Mouse (Mus musculus): ENCODE results near the gene Mcur1. TPM values are rescaled to one million over a fixed set of nuclear protein-coding genes. Genes with fewer than 3 reads are reported as not detected.
A peak's percentile ranks its signal among the peaks of the same experiment; 100 is the strongest.

Mcur1 gene
- polyA plus RNA-seq, 1 experiment from 2014 or later = 14.9 TPM

DNA sequence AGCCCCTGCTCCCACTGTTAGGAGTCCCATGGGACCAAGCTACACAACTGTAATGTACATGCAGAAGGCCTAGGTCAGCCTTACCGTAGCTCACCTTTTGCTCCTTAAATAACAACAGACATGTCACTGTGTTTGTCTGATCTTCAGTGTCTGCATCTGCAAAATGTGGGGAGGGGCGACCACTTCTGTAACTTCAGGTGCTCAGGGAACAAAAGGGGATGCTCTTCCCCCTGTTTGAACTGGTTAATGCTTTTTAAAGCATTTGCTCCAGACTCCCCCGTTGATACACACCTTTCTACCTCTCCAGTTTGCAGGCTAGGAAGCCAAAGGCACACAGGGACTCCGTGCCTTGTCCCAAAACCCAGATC, 59.5 kb downstream of the Mcur1 start:
- no peaks in the 10 kb centered on the region for H3K9me3 ChIP-seq (replicated peaks; ENCODE audit: control insufficient read depth, low read length)
- H3K4me3 ChIP-seq (ENCODE audit: low read depth, low read length) = no peak overlapping the region
- H3K36me3 ChIP-seq (replicated peaks; ENCODE audit: control insufficient read depth, insufficient read depth, low read depth, low read length) = no peaks in the 10 kb centered on the region
- ATAC-seq (replicated peaks; ENCODE audit: insufficient number of reproducible peaks, low FRiP score, low TSS enrichment, low read depth) (no peak), DNase-seq (ENCODE audit: low spot score) (no peak)
- no peak overlapping the region for H3K27ac ChIP-seq (replicated peaks; ENCODE audit: low read depth, low read length)
- H3K4me1 ChIP-seq (ENCODE audit: control insufficient read depth, insufficient read depth, low read length) = no peaks in the 10 kb centered on the region
- WGBS = 89% methylated on average over 4 of the region's 4 CpGs
- no peak overlapping the region for H3K9ac ChIP-seq (replicated peaks; ENCODE audit: low read length)
- no peaks in the 10 kb centered on the region for H3K27me3 ChIP-seq (ENCODE audit: control insufficient read depth, insufficient read depth, low read length)
- no peak overlapping the region for H3K4me2 ChIP-seq (ENCODE audit: low read depth, low read length)

DNA sequence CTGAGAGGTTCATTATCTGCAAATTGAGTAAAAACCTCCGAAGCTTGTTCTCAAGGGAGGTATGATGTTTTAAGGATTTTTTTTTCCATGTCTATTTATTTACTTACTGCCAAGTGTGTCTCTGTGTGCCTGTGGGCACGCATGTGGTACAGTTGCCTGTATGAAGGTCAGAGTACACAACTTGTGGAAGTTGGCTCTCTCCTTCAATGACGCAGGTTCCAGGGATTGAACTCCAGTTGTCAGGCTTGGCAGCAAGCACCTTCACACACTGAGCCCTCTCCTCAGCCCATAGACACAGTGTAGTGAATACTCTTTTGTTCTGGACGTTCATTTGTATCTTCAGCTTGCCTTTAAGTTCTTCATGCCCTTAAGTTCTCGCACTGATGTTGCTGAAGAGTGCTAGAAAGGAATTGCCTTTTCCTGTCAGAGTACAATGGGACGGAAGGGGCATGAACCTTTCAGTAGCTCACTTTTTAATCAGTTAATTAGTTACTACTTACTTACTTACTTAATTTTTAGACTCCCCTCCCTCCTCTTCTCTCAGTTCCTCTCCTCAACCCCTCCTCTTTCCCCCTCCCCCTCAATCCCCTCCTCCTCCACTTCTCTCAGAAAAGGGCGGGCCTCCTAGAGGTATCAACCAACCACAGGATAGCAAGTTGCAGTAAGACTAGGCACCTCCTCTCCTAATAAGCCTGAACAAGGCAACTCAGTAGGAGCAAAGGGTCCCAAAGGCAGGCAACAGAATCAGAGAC, 60.1 kb downstream of the Mcur1 start:
- H3K9me3 ChIP-seq (replicated peaks; ENCODE audit: control insufficient read depth, low read length) = no peaks in the 10 kb centered on the region
- H3K4me1 ChIP-seq (ENCODE audit: control insufficient read depth, insufficient read depth, low read length) = no peaks in the 10 kb centered on the region
- 77% methylated on average over 7 of the region's 7 CpGs for WGBS
- no peak overlapping the region for H3K4me3 ChIP-seq (ENCODE audit: low read depth, low read length)
- H3K27me3 ChIP-seq (ENCODE audit: control insufficient read depth, insufficient read depth, low read length) = no peaks in the 10 kb centered on the region
- no peak overlapping the region for H3K9ac ChIP-seq (replicated peaks; ENCODE audit: low read length)
- no peak overlapping the region for H3K27ac ChIP-seq (replicated peaks; ENCODE audit: low read depth, low read length)
- H3K4me2 ChIP-seq (ENCODE audit: low read depth, low read length) = no peak overlapping the region
- DNase-seq (ENCODE audit: low spot score) (no peak), ATAC-seq (replicated peaks; ENCODE audit: insufficient number of reproducible peaks, low FRiP score, low TSS enrichment, low read depth) (no peak)
- H3K36me3 ChIP-seq (replicated peaks; ENCODE audit: control insufficient read depth, insufficient read depth, low read depth, low read length) = no peaks in the 10 kb centered on the region

GRCm38 (mm10) chr13:43498849-43499248, 61.1 kb downstream of the Mcur1 start:
- H3K36me3 ChIP-seq (replicated peaks; ENCODE audit: control insufficient read depth, insufficient read depth, low read depth, low read length) = no peaks in the 10 kb centered on the region
- H3K27me3 ChIP-seq (ENCODE audit: control insufficient read depth, insufficient read depth, low read length) = no peaks in the 10 kb centered on the region
- no peak for ATAC-seq (replicated peaks; ENCODE audit: insufficient number of reproducible peaks, low FRiP score, low TSS enrichment, low read depth)
- no peak overlapping the region for H3K27ac ChIP-seq (replicated peaks; ENCODE audit: low read depth, low read length)
- no peaks in the 10 kb centered on the region for H3K9me3 ChIP-seq (replicated peaks; ENCODE audit: control insufficient read depth, low read length)
- H3K9ac ChIP-seq (replicated peaks; ENCODE audit: low read length) = no peak overlapping the region
- no peak for DNase-seq (ENCODE audit: low spot score)
- 78% methylated on average over 14 of the region's 14 CpGs for WGBS
- H3K4me1 ChIP-seq (ENCODE audit: control insufficient read depth, insufficient read depth, low read length) = no peaks in the 10 kb centered on the region
- no peak overlapping the region for H3K4me2 ChIP-seq (ENCODE audit: low read depth, low read length)
- no peak overlapping the region for H3K4me3 ChIP-seq (ENCODE audit: low read depth, low read length)

DNA sequence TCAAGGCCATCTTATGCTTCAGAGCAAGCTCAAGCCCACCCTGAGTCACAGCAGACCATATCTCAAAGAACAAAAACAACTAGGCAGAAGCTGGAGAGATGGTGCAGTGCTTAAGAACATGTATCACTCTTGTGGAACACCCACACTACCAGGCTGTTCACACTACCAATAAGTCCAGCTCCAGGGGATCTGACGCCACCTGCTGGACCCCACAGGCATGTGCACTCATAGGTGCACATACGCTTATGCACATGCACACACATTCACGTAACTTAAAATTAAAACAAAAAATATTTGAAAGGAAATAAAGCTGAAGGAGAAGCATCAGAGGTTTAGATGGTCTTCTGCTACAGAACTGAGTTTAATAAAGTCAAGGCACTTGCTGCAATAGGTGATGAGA, 62.2 kb downstream of the Mcur1 start:
- Histone ChIP-seq H3K27me3 (ENCODE audit: control insufficient read depth, insufficient read depth, low read length) (no peaks in the 10 kb centered on the region), H3K27ac (replicated peaks; ENCODE audit: low read depth, low read length) (no peak overlapping the region), H3K9me3 (replicated peaks; ENCODE audit: control insufficient read depth, low read length) (no peaks in the 10 kb centered on the region), H3K9ac (replicated peaks; ENCODE audit: low read length) (no peak overlapping the region), H3K4me2 (ENCODE audit: low read depth, low read length) (no peak overlapping the region), H3K4me3 (ENCODE audit: low read depth, low read length) (no peak overlapping the region), H3K4me1 (ENCODE audit: control insufficient read depth, insufficient read depth, low read length) (no peaks in the 10 kb centered on the region), H3K36me3 (replicated peaks; ENCODE audit: control insufficient read depth, insufficient read depth, low read depth, low read length) (no peaks in the 10 kb centered on the region)
- WGBS = 96% methylated on average over 3 of the region's 3 CpGs
- no peak for ATAC-seq (replicated peaks; ENCODE audit: insufficient number of reproducible peaks, low FRiP score, low TSS enrichment, low read depth)
- DNase-seq (ENCODE audit: low spot score) = no peak

DNA sequence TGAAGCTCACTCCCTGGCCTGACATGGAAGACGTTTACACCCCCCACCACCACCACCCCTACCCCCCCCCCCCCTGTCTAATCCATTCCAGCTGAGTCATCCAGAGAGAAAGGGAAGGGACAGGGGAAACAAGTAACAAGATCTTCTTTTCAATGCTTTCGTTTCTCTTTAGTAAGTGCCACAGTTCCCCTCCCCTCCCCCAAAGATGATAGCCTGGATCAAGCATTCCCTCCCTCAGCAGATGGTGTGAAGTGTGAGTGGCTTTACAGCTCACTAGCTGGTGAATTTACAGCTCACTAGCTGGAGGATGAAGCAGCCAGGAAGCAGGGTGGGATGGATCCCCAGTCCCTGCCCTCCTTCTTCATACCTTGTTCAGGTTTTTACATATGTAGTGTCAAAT, 63.3 kb downstream of the Mcur1 start:
- Histone ChIP-seq H3K9ac (replicated peaks; ENCODE audit: low read length) (no peak overlapping the region), H3K4me2 (ENCODE audit: low read depth, low read length) (no peak overlapping the region), H3K27me3 (ENCODE audit: control insufficient read depth, insufficient read depth, low read length) (no peaks in the 10 kb centered on the region), H3K4me1 (ENCODE audit: control insufficient read depth, insufficient read depth, low read length) (no peaks in the 10 kb centered on the region), H3K36me3 (replicated peaks; ENCODE audit: control insufficient read depth, insufficient read depth, low read depth, low read length) (no peaks in the 10 kb centered on the region), H3K9me3 (replicated peaks; ENCODE audit: control insufficient read depth, low read length) (no peaks in the 10 kb centered on the region), H3K27ac (replicated peaks; ENCODE audit: low read depth, low read length) (no peak overlapping the region), H3K4me3 (ENCODE audit: low read depth, low read length) (no peak overlapping the region)
- ATAC-seq (replicated peaks; ENCODE audit: insufficient number of reproducible peaks, low FRiP score, low TSS enrichment, low read depth) (no peak), DNase-seq (ENCODE audit: low spot score) (peak; percentile 47)
- 7% methylated on average over 2 of the region's 2 CpGs for WGBS

DNA sequence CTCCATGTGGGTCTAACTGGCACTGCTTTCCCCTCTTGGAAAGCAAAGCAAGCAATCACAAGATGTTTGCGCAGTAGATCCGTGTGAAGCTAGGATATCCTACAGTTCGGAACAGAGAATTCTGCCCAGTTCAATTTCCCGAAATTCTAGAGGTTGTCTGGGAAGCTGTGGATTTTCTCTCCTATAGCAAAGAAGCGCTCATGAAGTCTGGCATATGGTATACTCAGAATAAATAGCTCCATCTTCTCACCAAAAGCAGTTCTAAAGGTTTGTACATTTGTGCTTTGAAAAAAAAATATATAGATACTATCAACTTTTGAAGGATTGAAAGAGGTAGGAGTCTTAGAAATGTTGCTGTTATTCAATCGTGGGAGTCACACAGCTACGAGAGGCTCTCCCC, 64.3 kb downstream of the Mcur1 start:
- no peaks in the 10 kb centered on the region for H3K4me1 ChIP-seq (ENCODE audit: control insufficient read depth, insufficient read depth, low read length)
- no peak overlapping the region for H3K27ac ChIP-seq (replicated peaks; ENCODE audit: low read depth, low read length)
- H3K27me3 ChIP-seq (ENCODE audit: control insufficient read depth, insufficient read depth, low read length) = no peaks in the 10 kb centered on the region
- 85% methylated on average over 7 of the region's 7 CpGs for WGBS
- H3K4me2 ChIP-seq (ENCODE audit: low read depth, low read length) = no peak overlapping the region
- H3K36me3 ChIP-seq (replicated peaks; ENCODE audit: control insufficient read depth, insufficient read depth, low read depth, low read length) = no peaks in the 10 kb centered on the region
- no peak overlapping the region for H3K4me3 ChIP-seq (ENCODE audit: low read depth, low read length)
- H3K9ac ChIP-seq (replicated peaks; ENCODE audit: low read length) = no peak overlapping the region
- ATAC-seq (replicated peaks; ENCODE audit: insufficient number of reproducible peaks, low FRiP score, low TSS enrichment, low read depth) (no peak), DNase-seq (ENCODE audit: low spot score) (no peak)
- H3K9me3 ChIP-seq (replicated peaks; ENCODE audit: control insufficient read depth, low read length) = no peaks in the 10 kb centered on the region

DNA sequence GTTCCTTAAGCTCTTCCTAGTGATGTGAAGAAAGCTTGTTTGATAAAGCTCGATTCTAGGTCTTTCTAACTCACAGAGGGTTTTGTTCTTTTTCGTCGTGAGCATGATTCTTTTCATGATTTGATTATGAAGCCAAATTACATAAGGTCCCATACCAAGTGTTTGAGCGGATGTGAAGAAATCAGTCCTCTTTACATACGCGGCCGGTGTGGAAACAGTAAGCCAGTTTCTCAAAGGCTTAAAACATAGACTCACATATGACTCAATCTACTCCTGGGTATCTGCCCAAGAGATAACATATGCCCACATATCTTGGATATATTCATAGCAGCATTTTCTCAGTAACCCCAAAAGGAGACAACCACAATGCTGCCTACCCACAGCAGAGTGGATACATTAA, 66.3 kb downstream of the Mcur1 start:
- no peaks in the 10 kb centered on the region for H3K27me3 ChIP-seq (ENCODE audit: control insufficient read depth, insufficient read depth, low read length)
- no peak overlapping the region for H3K4me2 ChIP-seq (ENCODE audit: low read depth, low read length)
- 93% methylated on average over 7 of the region's 7 CpGs for WGBS
- no peaks in the 10 kb centered on the region for H3K9me3 ChIP-seq (replicated peaks; ENCODE audit: control insufficient read depth, low read length)
- no peak for DNase-seq (ENCODE audit: low spot score)
- H3K4me1 ChIP-seq (ENCODE audit: control insufficient read depth, insufficient read depth, low read length) = no peaks in the 10 kb centered on the region
- no peak overlapping the region for H3K4me3 ChIP-seq (ENCODE audit: low read depth, low read length)
- ATAC-seq (replicated peaks; ENCODE audit: insufficient number of reproducible peaks, low FRiP score, low TSS enrichment, low read depth) = no peak
- no peaks in the 10 kb centered on the region for H3K36me3 ChIP-seq (replicated peaks; ENCODE audit: control insufficient read depth, insufficient read depth, low read depth, low read length)
- H3K9ac ChIP-seq (replicated peaks; ENCODE audit: low read length) = no peak overlapping the region
- no peak overlapping the region for H3K27ac ChIP-seq (replicated peaks; ENCODE audit: low read depth, low read length)

DNA sequence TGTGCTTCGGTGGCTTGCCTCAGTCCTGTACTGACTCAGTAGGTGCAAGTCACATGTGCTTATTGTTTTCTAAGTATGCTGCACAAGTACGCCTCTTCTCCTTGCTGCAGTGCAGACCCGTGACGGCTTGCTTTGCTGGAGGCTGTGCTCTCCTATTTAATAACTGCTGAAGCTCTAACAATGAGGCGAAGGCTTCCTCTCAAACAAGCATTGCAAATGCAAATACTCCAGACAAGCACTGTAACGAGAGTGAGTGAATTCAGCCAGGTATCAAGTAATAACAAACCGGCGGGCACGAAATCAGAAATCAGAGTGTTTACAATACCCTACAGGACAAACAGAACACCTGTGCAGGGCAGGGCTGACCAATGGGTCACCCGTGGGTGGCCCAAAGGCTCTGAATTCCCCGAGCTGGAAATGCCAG, 66.9 kb downstream of the Mcur1 start:
- Histone ChIP-seq H3K27me3 (ENCODE audit: control insufficient read depth, insufficient read depth, low read length) (no peaks in the 10 kb centered on the region), H3K4me1 (ENCODE audit: control insufficient read depth, insufficient read depth, low read length) (no peaks in the 10 kb centered on the region), H3K9me3 (replicated peaks; ENCODE audit: control insufficient read depth, low read length) (no peaks in the 10 kb centered on the region), H3K27ac (replicated peaks; ENCODE audit: low read depth, low read length) (no peak overlapping the region), H3K4me3 (ENCODE audit: low read depth, low read length) (no peak overlapping the region), H3K4me2 (ENCODE audit: low read depth, low read length) (no peak overlapping the region), H3K36me3 (replicated peaks; ENCODE audit: control insufficient read depth, insufficient read depth, low read depth, low read length) (no peaks in the 10 kb centered on the region), H3K9ac (replicated peaks; ENCODE audit: low read length) (no peak overlapping the region)
- DNase-seq (ENCODE audit: low spot score) (no peak), ATAC-seq (replicated peaks; ENCODE audit: insufficient number of reproducible peaks, low FRiP score, low TSS enrichment, low read depth) (no peak)
- WGBS = 74% methylated on average over 11 of the region's 11 CpGs

Measured in embryonic facial prominence, embryonic 11.5 days (tissue).